Mouse (Mus musculus) kidney, adult 2 months (tissue): ENCODE data around the gene Eif1ad.

ENCODE experiments used
- CTCF ChIP-seq: fragments of 200-500 bp; conservative IDR thresholded peaks from 2 replicates; pipeline ENCODE4 v1.5.1; 2011; ENCODE audit warnings: low read depth, mild to moderate bottlenecking, control low read depth, low read length, moderate library complexity, mixed read lengths; ENCODE audit not compliant: insufficient read depth, insufficient read length
- POLR2A ChIP-seq: fragments of 200-500 bp; IDR thresholded peaks from one replicate; pipeline ENCODE4 v1.6.1; 2011; ENCODE audit warnings: low read depth, low read length, control low read depth

DNA sequence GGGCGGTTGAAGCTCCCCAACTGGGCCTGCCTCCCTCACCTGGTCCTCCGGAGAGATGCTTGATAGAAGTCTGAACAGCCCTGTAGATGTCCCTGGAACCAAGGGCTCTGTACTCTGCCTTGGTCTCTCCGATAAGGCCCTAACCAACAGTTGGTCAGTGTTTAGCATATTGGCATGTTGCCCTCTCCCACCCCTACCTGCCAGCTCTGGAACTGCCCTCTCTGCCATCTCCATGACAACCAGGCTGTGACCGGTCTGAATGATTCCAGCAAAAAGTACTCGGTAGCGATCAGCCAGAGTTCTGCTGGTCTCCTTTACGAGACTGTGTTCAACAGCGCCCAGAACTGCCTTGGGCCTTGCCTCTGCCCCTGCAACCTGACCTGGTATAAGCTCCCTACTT, 35.8 kb downstream of the Eif1ad start, which contains the start of gene Tsga10ip:
- TF ChIP-seq POLR2A (no peak), CTCF (no peak)
